Mouse (Mus musculus) heart, adult 9 months (tissue): ENCODE results near the gene Mgat1.
"Not testable (repeated sequence)": the region's sequence is repeated elsewhere in the genome, so short reads cannot be mapped to it uniquely, and the experiment has no call there.

Experiments
- DNase-seq, 2 experiments: peaks; one replicate each; pipeline ENCODE4 v3.0.0; 2022; ENCODE audit warnings: low spot score in 2 of 2

Gene Mgat1

DNA sequence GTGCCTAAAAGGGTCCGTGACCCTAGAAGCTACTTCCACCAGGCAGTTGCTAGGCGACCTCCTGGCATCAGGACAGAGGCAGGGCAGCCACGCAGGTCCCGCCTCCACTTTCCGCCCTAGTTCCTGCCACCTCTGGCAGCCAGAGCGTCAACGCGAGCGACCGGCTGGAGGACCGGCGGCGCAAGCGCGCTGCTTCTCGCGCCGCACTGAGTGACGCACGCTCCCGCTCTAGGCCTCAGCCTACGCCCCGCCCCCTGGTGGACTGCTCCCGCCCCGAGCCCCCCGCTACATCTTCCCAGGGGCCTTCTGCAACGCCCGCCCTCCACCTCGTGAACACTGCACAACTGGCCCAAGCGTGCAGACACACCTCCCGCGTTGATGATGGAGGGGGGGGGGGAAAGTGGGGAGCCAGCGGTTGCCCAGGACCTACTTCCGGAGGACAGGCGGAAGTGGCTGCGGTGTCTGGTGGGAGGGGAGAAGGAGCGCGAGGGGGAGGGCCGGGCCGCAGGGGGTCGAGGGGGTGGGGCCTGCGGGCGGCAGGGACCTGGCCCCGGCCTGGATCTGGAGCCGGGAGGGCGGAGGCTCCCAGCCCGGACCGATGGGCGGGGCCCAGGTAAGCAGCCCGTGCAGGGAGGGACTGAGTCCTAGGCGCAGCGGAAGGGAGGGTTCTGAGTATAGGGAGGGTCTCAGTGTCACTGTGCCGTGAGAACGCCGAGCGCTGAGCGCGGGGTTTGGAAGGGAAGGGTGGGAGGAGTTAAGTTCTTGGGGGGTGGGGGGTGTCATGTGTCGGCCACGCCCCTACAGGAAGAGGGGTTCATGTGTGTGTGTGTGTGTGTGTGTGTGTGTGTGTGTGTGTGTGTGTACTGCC lies at the start of gene Mgat1:
TSS of gene Mgat1 (plus strand) at position 465 of the 868 bp plus-strand sequence.
- peak; percentile 94 to 96 for DNase-seq

DNA sequence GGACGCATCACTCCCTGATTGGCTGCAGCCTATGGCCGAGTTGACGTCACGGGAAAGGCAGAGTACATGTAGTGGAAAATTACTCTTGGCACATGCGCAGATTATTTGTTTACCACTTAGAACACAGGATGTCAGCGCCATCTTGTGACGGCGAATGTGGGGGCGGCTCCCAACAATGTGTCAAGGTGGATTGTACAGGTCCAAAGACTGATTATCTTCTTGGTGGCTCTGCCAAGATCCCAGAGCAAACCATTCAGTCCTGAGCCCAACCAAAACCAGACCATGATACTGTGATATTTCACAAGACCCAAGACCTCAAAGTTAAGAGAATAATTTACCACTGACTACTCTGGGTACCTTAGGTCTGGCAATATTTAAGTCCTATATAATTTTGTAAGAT lies 49.2 kb upstream of the Mgat1 start:
- not testable (repeated sequence) for DNase-seq

DNA sequence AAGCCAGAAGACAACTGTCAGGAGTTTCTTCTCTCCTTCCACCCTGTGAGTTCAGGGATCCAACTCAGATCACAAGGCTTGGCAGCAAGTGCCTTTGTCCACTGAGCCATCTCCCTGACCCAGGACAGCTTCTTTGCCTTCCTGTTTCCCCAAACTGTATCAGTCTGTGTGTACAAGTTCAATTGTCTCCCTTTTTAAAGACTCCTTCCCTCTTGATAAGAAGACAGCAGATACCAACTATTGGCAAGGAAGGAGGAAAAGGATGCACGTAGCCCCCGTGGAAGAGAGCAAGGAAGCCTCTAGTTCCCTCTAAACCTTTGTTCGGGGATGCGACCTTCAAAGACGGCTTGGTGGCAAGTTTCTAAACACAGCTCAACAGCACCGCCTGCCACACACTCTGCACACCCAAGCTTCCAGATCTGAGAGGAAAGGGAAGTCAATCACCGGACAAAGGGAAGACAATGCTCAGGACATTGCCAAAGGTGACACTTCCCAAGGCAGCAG lies 48.1 kb upstream of the Mgat1 start:
- DNase-seq, result peak; percentile 28 to 46

GRCm38 (mm10) chr11:49200666-49201065 lies 43.3 kb upstream of the Mgat1 start:
- DNase-seq, result no peak

GRCm38 (mm10) chr11:49201142-49201541 lies 42.8 kb upstream of the Mgat1 start:
- DNase-seq, result no peak

- no peak for DNase-seq
These were observed 41.9 kb upstream of the Mgat1 start for GRCm38 (mm10) chr11:49202071-49202470.

DNA sequence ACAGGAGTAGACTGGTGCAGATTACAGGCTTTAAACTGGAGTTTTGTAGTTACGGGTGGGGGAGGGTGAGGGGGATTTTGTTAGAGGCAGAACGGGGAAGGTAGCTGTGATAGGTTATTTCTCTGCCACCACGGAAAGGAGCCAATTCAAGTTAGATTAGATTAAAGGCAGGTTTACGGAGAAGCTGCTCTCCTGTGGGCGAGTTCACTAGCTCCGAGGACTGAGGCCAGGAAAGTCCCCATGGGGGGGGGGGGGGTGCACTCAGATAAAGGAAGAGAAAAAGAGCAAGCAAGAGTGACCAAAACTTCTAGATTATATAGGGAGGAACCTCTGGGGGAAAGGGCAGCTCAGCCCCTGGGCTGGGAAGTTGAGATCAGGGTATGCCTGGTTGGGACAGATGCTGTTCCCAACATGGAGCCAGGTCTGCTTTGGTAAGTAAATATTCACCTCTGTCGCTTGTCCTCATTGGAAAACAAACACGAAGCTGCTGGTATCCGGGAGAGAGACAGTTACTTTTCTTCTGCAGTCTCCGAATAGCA lies 41.4 kb upstream of the Mgat1 start:
- no peak for DNase-seq

DNA sequence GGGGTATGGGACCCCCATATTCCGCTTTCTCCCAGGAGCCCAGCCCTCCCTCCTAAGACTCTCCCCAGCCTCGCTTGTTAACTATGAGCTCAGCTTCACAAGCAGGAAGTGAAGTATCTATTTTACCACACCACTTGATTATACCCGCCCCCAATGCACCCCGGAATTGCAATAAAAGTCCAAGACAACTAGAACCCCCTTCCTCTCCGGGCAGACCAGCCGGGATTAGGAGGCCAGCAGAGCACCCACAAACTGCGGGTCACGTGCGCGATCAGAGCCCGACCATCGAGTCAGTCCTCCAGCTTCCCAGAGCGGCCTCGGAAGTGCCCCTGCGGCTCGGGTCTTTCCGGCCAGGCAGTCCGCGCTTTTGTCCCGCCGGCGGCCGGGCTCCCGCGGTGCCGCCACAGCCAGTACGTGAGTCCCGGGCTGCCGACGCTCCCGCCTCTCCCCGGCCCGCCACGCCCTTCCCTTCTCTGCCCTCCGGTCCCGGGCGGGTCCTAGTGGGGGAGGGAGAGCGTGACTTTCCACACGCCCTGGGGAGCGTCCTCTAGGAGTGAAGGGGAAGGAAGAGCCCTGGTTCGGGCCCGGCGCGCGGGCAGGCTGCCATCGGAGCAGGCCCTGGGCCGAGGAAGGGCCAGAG lies 40.7 kb upstream of the Mgat1 start, which contains the start of gene Zfp62:
TSS of gene Zfp62 (plus strand) at position 164 of the 640 bp plus-strand sequence.
- DNase-seq, result peak; percentile 93 to 95

GRCm38 (mm10) chr11:49203771-49204497 lies 40.1 kb upstream of the Mgat1 start:
- no peak for DNase-seq

GRCm38 (mm10) chr11:49205080-49205590 lies 38.9 kb upstream of the Mgat1 start:
- no peak for DNase-seq

DNA sequence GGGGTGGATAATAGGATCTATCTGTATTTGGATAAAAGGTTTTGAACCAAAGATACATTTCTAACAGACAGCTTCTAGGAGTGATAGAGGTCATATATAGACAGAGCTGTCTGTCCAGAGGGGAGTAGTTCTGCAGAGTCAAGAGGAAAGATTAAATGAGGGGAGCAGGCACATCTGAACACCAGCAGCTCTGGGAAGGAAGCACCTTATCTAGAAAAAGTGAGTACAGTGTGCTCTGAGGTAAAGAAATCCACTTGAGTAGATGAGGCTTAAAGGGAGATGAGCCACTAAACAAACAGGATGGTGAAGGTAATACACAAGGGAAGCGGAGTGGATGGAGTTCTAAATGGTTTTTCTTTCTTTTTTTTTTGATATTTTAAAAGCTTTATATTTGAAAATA lies 36.5 kb upstream of the Mgat1 start:
- no peak for DNase-seq

- no peak for DNase-seq
These were observed 31.4 kb upstream of the Mgat1 start for GRCm38 (mm10) chr11:49212577-49212976.

DNA sequence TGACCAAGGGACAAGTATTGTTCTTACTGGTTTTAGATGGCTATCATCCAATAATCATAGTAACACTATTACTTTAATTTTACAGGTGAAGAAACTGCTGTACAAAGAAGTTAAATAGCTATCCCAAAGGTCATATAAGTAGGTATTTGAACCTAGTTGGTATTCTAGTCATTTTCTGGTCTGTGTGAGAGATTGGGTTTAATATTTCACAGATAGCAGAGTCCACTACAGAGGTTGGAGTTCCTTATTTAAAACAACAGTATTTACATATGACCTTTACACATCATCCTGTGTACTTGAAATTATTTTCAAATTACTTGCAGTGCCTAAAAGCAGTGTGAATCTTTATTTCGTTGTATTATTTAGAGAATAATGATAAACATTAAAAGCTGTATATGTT lies 30.5 kb upstream of the Mgat1 start:
- no peak for DNase-seq

DNA sequence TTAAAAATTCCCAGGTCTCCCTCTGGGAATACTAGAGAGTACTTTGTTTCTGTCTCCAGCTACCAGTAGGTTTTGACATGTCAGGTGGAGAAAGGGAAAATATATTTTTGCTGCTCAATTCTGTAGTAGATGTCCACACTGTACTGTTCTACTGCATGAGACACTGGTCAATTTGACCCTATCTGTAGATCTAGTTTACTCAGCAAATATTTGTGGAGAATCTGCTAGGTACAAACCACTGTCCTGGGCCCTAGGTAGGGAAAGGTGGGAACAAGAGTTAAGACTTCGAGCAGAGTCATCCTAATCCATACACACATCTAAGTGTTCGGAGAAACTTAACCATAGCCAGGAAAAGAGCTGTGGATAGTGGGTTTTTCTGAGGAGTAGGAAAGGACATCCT lies 24.7 kb upstream of the Mgat1 start:
- DNase-seq, result no peak

- DNase-seq, result no peak
These were observed 19.5 kb upstream of the Mgat1 start for GRCm38 (mm10) chr11:49224455-49224854.

- no peak for DNase-seq
These were observed 11.2 kb upstream of the Mgat1 start for GRCm38 (mm10) chr11:49232781-49233180.

- DNase-seq, result no peak
These were observed 8.4 kb upstream of the Mgat1 start for GRCm38 (mm10) chr11:49235459-49236207.

GRCm38 (mm10) chr11:49236891-49237290 lies 7.1 kb upstream of the Mgat1 start:
- no peak for DNase-seq

DNA sequence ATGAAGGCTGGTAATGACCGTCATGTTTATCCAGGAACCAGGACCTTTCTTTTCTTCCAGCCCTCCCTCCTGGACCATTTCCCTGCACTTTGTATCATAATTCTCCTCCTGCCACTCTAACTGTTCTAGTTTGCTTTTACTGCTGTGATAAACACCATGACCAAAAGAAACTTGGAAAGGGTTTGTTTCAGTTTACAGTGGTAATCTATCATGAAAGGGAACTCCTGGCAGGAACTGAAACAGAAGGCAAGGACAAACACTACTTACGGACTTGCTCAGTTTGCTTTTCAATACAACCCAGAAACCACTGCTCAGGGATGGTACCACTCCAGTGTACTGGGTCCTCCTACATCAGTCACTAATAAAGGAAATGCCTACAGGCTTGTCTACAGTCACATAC lies 6.5 kb upstream of the Mgat1 start:
- DNase-seq, result no peak

DNA sequence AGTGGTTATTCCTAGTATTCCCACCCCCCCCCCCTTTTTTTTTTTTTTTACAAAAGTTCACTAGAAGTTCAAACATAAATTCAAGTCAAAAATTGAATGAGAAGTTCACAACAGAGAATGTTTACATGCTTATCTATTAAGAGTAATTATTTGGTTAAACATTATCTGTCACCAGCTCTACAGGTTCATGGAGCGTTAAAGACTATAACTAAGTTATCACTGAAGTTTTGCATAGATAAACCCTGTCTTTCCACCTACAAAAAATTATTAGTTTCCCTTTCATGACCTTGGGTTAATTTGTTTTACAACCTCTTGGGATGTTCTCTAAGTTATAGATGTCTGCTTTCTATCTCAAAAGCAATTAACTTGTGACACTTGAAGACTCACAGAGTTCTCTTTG lies 3.7 kb upstream of the Mgat1 start:
- DNase-seq, result no peak

DNA sequence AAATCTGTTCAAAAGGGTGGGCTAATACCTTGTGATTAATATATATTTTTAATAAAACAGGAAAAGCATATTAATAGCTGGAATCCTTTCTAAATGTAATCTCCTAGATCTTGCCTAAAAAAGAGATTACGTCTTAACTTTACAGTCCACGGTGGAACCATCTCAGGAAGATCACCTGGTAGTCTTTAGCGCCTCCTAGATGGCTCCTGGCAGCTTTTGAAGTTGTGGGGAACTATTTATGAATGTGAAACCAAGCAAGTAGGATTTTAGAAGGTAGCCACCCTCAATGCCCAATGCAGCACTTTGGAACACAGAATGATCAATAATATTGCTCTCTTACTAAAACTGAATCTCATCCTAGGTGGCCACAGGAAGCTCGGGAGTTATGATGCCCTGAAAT lies 3.1 kb upstream of the Mgat1 start:
- DNase-seq, result no peak
